Mouse (Mus musculus) limb, embryonic 14.5 days (tissue): ENCODE results near the gene Igf1r. TPM values are rescaled to one million over a fixed set of nuclear protein-coding genes. Genes with fewer than 3 reads are reported as not detected.

Experiments
- ATAC-seq: fragments of 200-750 bp; cut with Nextera tagmentation; 2 replicates; pipeline ENCODE4 v1.8.0; 2017; ENCODE audit warnings: low read depth, moderate number of reproducible peaks, moderate TSS enrichment; ENCODE audit not compliant: low FRiP score
- DNase-seq: peaks from one replicate; pipeline ENCODE4 v3.0.0-alpha.2; 2015; ENCODE audit warnings: low spot score
- H3K27ac ChIP-seq: fragments of 300-500 bp; sonication (generic); replicated peaks from 2 replicates; pipeline ENCODE4 v1.5.1; 2014; ENCODE audit warnings: low read depth, mild to moderate bottlenecking, low read length, moderate library complexity, mixed read lengths
- H3K27me3 ChIP-seq: fragments of 300-500 bp; sonication (generic); 2 replicates; pipeline ENCODE4 v1.6.1; 2014; ENCODE audit warnings: low read length, mixed read lengths; ENCODE audit not compliant: control insufficient read depth, insufficient read depth
- H3K36me3 ChIP-seq: fragments of 300-500 bp; sonication (generic); 2 replicates; pipeline ENCODE4 v1.6.1; 2014; ENCODE audit warnings: mild to moderate bottlenecking, low read length, moderate library complexity, mixed read lengths; ENCODE audit not compliant: control insufficient read depth, insufficient read depth
- H3K4me1 ChIP-seq: fragments of 300-500 bp; sonication (generic); 2 replicates; pipeline ENCODE4 v1.6.1; 2014; ENCODE audit warnings: antibody characterized with exemption, low read length, mixed read lengths; ENCODE audit not compliant: control insufficient read depth, insufficient read depth
- H3K4me2 ChIP-seq: fragments of 300-500 bp; sonication (generic); replicated peaks from 2 replicates; pipeline ENCODE4 v1.6.1; 2014; ENCODE audit warnings: low read depth, mild to moderate bottlenecking, low read length, moderate library complexity; ENCODE audit not compliant: severe bottlenecking
- H3K4me3 ChIP-seq: fragments of 300-500 bp; sonication (generic); replicated peaks from 2 replicates; pipeline ENCODE4 v1.5.1; 2014; ENCODE audit warnings: low read length
- H3K9ac ChIP-seq: fragments of 300-500 bp; sonication (generic); 2 replicates; pipeline ENCODE4 v1.6.1; 2014; ENCODE audit warnings: mild to moderate bottlenecking, low read depth, low read length, moderate library complexity; ENCODE audit not compliant: severe bottlenecking
- H3K9me3 ChIP-seq: fragments of 300-500 bp; sonication (generic); 2 replicates; pipeline ENCODE4 v1.6.1; 2016; ENCODE audit warnings: low read length; ENCODE audit not compliant: control insufficient read depth
- POLR2A ChIP-seq: fragments of 200-500 bp; IDR thresholded peaks from 2 replicates; pipeline ENCODE4 v1.8.0; 2012; ENCODE audit warnings: inconsistent platforms, mild to moderate bottlenecking, moderate library complexity, borderline replicate concordance; ENCODE audit not compliant: insufficient read depth, insufficient read length; ENCODE audit errors: extremely low read depth
- whole genome bisulfite sequencing: fragments of 180-500 bp; shearing (Covaris S2); extraction: QIAGEN DNeasy Blood & Tissue Kit; methylation state at CpG from one replicate; pipeline ENCODE4 v1.1.7; 2014; 5-methylcytosine and 5-hydroxymethylcytosine counted together
- polyA plus RNA-seq, 2 experiments: library from polyadenylated mRNA; depleted of rRNA in 1 of 2; stranded (reverse) in 1 of 2; unstranded in 1 of 2; fragments of >200 nt; fragmentation: Nextera tagmentation in 1 of 2; extraction: Ambion mirVana in 1 of 2; gene quantifications; 2 replicates each; pipeline versions ENCODE4 v1.2.1 to v1.2.3; 2012 to 2014

Igf1r gene
- polyA plus RNA-seq, 2 experiments: 22.5 to 34.6 TPM

- ATAC-seq: no peak
- no peaks in the 10 kb centered on the region for H3K36me3 ChIP-seq
- DNase-seq: no peak
- no peaks in the 10 kb centered on the region for H3K27me3 ChIP-seq
- no peak for TF ChIP-seq POLR2A
- no peak overlapping the region for H3K4me2 ChIP-seq
- H3K9me3 ChIP-seq: no peaks in the 10 kb centered on the region
- H3K27ac ChIP-seq: no peak overlapping the region
- WGBS: 87% methylated on average over 6 of the region's 6 CpGs
- H3K4me1 ChIP-seq: peaks cover 15% of the 10 kb centered on the region; the same call in 1 of the 2 replicates
- H3K9ac ChIP-seq: no peak overlapping the region
- no peak overlapping the region for H3K4me3 ChIP-seq
These were observed 102.3 kb downstream of the Igf1r start for GRCm38 (mm10) chr7:68054956-68055355.

GRCm38 (mm10) chr7:68057010-68057409 is 104.4 kb downstream of the Igf1r start:
- Histone ChIP-seq H3K4me1 (peaks cover 20% of the 10 kb centered on the region; the same call in 1 of the 2 replicates), H3K27me3 (no peaks in the 10 kb centered on the region), H3K9ac (no peak overlapping the region), H3K4me3 (no peak overlapping the region), H3K9me3 (no peaks in the 10 kb centered on the region), H3K36me3 (no peaks in the 10 kb centered on the region), H3K4me2 (no peak overlapping the region), H3K27ac (no peak overlapping the region)
- no peak for ATAC-seq
- DNase-seq: no peak
- 75% methylated on average over 3 of the region's 3 CpGs for WGBS
- TF ChIP-seq POLR2A: no peak

- no peak for TF ChIP-seq POLR2A
- Histone ChIP-seq H3K4me1 (peaks cover 35% of the 10 kb centered on the region; the same call in 1 of the 2 replicates), H3K4me2 (no peak overlapping the region), H3K27ac (no peak overlapping the region), H3K4me3 (no peak overlapping the region), H3K27me3 (no peaks in the 10 kb centered on the region), H3K36me3 (no peaks in the 10 kb centered on the region), H3K9me3 (no peaks in the 10 kb centered on the region), H3K9ac (no peak overlapping the region)
- DNase-seq (no peak), ATAC-seq (no peak)
- 81% methylated on average over 6 of the region's 6 CpGs for WGBS
These were observed 107.1 kb downstream of the Igf1r start for GRCm38 (mm10) chr7:68059690-68060089.

- Histone ChIP-seq H3K4me2 (no peak overlapping the region), H3K4me1 (peaks cover 40% of the 10 kb centered on the region), H3K27ac (no peak overlapping the region), H3K9ac (no peak overlapping the region), H3K27me3 (no peaks in the 10 kb centered on the region), H3K4me3 (no peak overlapping the region), H3K36me3 (no peaks in the 10 kb centered on the region), H3K9me3 (no peaks in the 10 kb centered on the region)
- no peak for TF ChIP-seq POLR2A
- DNase-seq (no peak), ATAC-seq (no peak)
- 71% methylated on average over 9 of the region's 9 CpGs for WGBS
These were observed 108.8 kb downstream of the Igf1r start for GRCm38 (mm10) chr7:68061434-68061833.

GRCm38 (mm10) chr7:68062170-68062848 is 109.7 kb downstream of the Igf1r start:
- no peak for ATAC-seq
- Histone ChIP-seq H3K36me3 (no peaks in the 10 kb centered on the region), H3K4me3 (no peak overlapping the region), H3K27ac (no peak overlapping the region; the same call in 1 of the 2 replicates), H3K9ac (no peak overlapping the region), H3K4me2 (no peak overlapping the region), H3K27me3 (no peaks in the 10 kb centered on the region), H3K4me1 (peaks cover 40% of the 10 kb centered on the region), H3K9me3 (no peaks in the 10 kb centered on the region)
- WGBS: 50% methylated on average over 13 of the region's 13 CpGs
- DNase-seq: no peak
- no peak for TF ChIP-seq POLR2A
